Mouse (Mus musculus) embryonic facial prominence, embryonic 10.5 days (tissue): ENCODE data around the gene Rpl18a. TPM values are rescaled to one million over a fixed set of nuclear protein-coding genes. Genes with fewer than 3 reads are reported as not detected.

Experiments
- DNase-seq: peaks from one replicate; pipeline ENCODE4 v3.0.0-alpha.2; 2017; ENCODE audit warnings: low spot score
- H3K27ac ChIP-seq: fragments of 300-500 bp; sonication (generic); replicated peaks from 2 replicates; pipeline ENCODE4 v1.5.1; 2016; ENCODE audit warnings: mild to moderate bottlenecking
- H3K27me3 ChIP-seq: fragments of 300-500 bp; sonication (generic); replicated peaks from 2 replicates; pipeline ENCODE4 v1.6.1; 2016; ENCODE audit warnings: low read depth, mild to moderate bottlenecking; ENCODE audit not compliant: poor library complexity, severe bottlenecking
- H3K36me3 ChIP-seq: fragments of 300-500 bp; sonication (generic); replicated peaks from 2 replicates; pipeline ENCODE4 v1.6.1; 2016; ENCODE audit warnings: mild to moderate bottlenecking, moderate library complexity
- H3K4me1 ChIP-seq: fragments of 300-500 bp; sonication (generic); 2 replicates; pipeline ENCODE4 v1.6.1; 2016
- H3K4me3 ChIP-seq: fragments of 300-500 bp; sonication (generic); 2 replicates; pipeline ENCODE4 v1.5.1; 2016; ENCODE audit warnings: mild to moderate bottlenecking, moderate library complexity
- H3K9me3 ChIP-seq: fragments of 300-500 bp; sonication (generic); 2 replicates; pipeline ENCODE4 v1.6.1; 2016; ENCODE audit warnings: mild to moderate bottlenecking
- WGBS: fragments of 180-500 bp; shearing (Covaris S2); methylation state at CpG from one replicate; pipeline ENCODE4 v1.1.7; 2016; 5-methylcytosine and 5-hydroxymethylcytosine counted together
- polyA plus RNA-seq: library from polyadenylated mRNA; unstranded; fragments of >200 nt; fragmentation: Nextera tagmentation; extraction: Ambion mirVana; gene quantifications from 2 replicates; pipeline ENCODE4 v1.2.1, GENCODE M21; 2016

The Rpl18a gene
- polyA plus RNA-seq, 1 experiment from 2014 or later = 3,888 TPM

DNA sequence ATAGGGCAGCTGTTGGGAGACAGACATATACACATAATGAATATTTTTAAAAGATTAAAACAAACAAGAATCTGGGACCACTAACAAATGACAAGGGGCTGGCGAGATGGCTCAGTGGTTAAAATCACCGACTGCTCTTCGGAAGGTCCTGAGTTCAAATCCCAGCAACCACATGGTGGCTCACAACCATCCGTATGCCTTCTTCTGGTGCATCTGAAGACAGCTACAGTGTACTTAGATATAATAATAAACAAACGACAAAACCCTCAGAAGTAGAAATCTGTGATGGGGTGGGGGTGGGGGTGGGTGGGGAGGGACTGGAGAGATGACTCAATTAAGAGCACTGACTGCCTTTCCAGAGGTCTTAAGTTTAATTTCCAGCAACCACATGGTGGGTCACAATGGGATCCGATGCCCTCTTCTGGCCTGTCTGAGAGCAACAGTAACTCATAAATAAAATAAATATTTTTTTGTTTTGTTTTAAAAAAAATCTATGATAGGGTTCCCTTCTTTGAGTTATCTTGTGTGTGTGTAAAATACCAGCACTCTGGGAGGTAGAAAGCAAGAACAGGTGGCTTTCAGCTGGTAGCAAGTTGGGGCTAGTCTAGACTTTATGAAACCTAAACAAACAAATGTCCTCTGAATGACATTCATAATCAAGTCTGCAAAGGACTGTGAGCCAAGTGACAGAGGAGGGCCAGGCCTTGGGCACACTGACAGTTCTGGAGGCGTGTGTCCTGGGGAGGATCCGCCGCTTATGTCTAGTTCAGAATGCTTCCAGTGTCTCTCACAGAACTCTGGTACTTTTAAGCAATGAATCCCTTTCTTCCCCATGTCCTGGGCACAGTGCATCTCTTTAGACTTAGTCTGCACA lies 23.1 kb upstream of the Rpl18a start:
- Histone ChIP-seq H3K27me3 (no peaks in the 10 kb centered on the region), H3K36me3 (peaks cover 67% of the 10 kb centered on the region), H3K4me3 (no peak overlapping the region), H3K27ac (no peak overlapping the region), H3K4me1 (no peaks in the 10 kb centered on the region), H3K9me3 (no peaks in the 10 kb centered on the region)
- no peak for DNase-seq
- 92% methylated on average over 9 of the region's 9 CpGs for WGBS

DNA sequence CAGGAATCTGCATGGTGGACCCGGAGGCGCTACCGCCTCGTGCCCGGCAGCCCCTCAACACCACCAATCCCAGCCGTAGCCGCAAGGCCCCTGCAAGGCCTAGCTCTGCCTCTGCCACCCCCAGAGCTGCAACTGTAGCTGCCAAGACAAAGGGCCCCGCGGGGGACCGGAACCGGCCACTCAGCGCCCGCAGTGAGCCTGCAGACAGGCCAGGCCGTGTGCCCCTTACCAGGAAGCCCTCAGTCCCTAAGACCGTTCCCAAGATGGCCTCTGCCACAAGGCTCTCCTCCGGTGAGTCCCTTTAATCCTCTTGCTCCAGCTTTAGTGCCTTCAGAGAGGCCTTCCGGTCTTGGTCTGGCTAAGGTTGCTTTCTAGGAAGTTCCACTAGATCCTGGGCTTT lies 17.5 kb upstream of the Rpl18a start:
- no peak for DNase-seq
- Histone ChIP-seq H3K27ac (no peak overlapping the region), H3K27me3 (no peaks in the 10 kb centered on the region), H3K4me3 (no peak overlapping the region), H3K9me3 (no peaks in the 10 kb centered on the region), H3K4me1 (no peaks in the 10 kb centered on the region), H3K36me3 (peaks cover 92% of the 10 kb centered on the region)
- WGBS = 93% methylated on average over 17 of the region's 17 CpGs

DNA sequence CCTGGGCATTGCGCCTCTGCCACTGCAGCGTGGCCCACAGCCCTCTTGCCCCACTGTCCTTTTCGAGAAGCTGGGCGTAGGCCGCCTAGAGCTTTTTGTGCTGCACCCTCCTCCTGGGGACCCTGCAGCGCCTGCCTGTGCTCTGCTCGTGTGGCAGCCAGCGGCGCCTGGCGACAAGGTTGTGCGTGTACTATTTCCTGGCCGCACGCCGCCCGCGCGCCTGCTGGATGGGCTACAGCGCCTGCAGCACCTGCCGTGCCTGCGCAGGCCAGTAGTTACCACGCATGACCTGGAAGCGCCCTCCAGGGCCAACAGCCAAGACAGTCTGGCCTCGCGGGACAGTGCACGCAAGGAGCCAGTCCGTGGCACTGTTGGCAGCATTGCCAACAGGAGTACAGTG lies 16.3 kb upstream of the Rpl18a start:
- H3K36me3 ChIP-seq = peaks cover 90% of the 10 kb centered on the region
- no peaks in the 10 kb centered on the region for H3K4me1 ChIP-seq
- no peaks in the 10 kb centered on the region for H3K27me3 ChIP-seq
- no peaks in the 10 kb centered on the region for H3K9me3 ChIP-seq
- no peak overlapping the region for H3K4me3 ChIP-seq
- H3K27ac ChIP-seq = no peak overlapping the region
- WGBS = 95% methylated on average over 26 of the region's 26 CpGs
- DNase-seq = no peak

DNA sequence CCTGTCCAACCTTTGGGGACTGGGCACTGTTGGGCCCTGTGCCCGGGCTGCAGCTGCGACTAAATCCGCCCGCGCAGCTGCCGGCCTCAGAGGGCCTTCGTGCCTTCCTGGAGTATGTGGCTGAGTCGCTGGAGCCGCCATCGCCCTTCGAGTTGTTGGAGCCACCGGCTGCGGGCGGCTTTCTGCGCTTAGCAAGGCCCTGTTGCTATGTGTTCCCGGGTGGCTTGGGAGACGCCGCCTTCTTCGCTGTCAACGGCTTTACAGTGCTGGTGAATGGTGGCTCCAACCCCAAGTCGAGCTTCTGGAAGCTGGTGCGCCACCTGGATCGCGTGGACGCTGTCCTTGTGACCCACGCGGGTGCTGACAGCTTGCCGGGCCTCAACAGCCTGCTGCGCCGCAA lies 15.7 kb upstream of the Rpl18a start:
- peaks cover 84% of the 10 kb centered on the region for H3K36me3 ChIP-seq
- H3K4me3 ChIP-seq = no peak overlapping the region
- WGBS = 95% methylated on average over 30 of the region's 30 CpGs

DNA sequence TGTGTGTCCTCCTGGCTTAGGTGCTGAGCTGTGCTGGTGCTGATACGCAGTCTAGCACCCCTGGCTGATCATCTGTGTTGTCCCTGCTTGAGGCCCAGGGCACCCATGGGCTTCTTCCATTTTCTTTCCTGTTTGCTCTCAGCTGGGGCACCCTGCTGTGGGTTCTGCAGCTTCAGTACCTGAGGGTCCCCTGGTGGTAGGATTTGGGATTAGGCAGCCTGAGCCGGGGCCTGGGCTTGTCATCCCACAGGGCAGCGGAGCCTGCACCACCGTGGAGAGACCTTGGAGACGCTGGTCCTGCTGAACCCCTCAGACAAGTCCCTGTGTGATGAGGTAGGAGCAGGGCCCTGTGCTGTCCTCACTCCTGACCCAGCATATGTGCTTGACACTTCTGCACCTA lies 14.4 kb upstream of the Rpl18a start:
- Histone ChIP-seq H3K36me3 (peaks cover 74% of the 10 kb centered on the region), H3K27me3 (no peaks in the 10 kb centered on the region), H3K4me1 (peaks cover 9% of the 10 kb centered on the region), H3K9me3 (no peaks in the 10 kb centered on the region), H3K27ac (no peak overlapping the region), H3K4me3 (no peak overlapping the region)
- no peak for DNase-seq
- 86% methylated on average over 5 of the region's 5 CpGs for WGBS

More for the DNA sequence above, 15.7 kb upstream of the Rpl18a start:
- Histone ChIP-seq H3K27ac (no peak overlapping the region), H3K4me1 (no peaks in the 10 kb centered on the region), H3K9me3 (no peaks in the 10 kb centered on the region), H3K27me3 (no peaks in the 10 kb centered on the region)
- no peak for DNase-seq

DNA sequence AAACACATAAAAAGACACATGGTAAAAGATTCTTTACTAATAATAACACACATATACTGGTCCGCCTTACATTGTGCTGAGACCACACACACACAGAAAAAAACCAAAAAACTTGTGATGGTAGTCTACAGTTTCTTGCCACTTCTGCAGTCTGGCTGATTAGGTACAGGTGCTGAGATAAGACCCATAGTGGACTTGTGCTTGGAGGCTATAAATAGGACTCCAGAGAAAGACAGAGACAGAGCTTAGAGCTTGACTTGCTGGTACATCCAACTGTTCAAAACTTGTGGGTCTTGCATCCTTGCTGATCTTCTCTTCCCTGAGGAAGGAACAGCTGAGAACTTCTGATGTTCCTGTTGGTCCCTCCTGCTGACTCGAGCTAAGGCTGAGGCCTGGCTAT lies 10.3 kb upstream of the Rpl18a start:
- Histone ChIP-seq H3K27ac (no peak overlapping the region), H3K4me1 (peaks cover 22% of the 10 kb centered on the region), H3K36me3 (peaks cover 33% of the 10 kb centered on the region), H3K4me3 (no peak overlapping the region), H3K27me3 (peaks cover 4% of the 10 kb centered on the region; the same call in 1 of the 2 replicates), H3K9me3 (no peaks in the 10 kb centered on the region)
- no peak for DNase-seq
- 90% methylated on average over 2 of the region's 2 CpGs for WGBS

DNA sequence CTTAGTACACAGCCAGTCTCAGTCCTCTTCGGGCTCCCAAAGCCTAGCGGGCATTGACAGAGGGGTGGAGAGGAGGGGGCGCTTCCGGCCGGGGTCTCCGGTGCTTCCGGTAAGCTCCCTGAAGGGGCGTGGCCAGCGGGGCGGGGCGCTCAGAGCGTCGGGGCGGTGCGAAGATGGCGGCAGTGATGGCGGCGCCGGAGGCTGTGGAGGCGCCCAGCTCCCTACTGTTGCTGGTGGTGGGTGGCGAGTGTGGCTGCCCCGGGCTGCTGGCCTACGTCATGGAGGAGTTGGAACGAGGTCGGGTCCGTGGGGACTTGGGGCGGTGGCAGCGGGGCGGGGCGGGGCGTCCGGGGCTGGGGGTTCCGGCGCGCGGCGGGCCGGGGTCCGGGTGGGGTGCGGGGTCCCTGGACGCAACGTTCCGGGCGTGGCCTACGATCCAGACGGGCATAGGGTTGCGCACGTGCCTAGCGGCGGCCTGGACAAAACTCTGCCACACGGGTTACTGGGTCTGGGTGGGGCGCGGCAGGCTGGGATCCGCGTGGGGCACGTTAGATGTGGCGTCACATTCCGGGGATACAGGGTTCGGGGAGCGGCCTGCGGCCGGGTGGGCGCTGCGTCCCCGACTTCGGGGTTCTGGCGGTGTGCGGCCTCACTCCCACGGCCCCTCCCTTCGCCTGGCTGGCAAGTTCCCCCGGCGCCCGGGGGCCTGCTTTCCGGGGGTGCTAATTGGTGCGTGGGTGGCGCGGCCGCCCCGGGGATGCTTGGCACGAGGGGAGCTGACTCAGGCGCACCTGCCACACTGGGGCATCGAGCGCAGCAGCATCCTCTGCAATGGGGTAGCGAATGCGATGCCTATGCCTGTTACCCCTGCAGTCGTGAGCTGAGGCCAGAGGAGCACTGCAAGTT lies 8.9 kb upstream of the Rpl18a start, which contains the start of gene Map1s:
Gene Map1s (plus strand): TSS at position 102 of the 906 bp plus-strand sequence.
- WGBS = under 1% methylated on average over 86 of the region's 86 CpGs
- H3K4me3 ChIP-seq = peak within 1 kb of the TSS; percentile 94
- H3K36me3 ChIP-seq = peaks cover 19% of the 10 kb centered on the region
- no peaks in the 10 kb centered on the region for H3K9me3 ChIP-seq
- peak; percentile 95 for DNase-seq
- peaks cover 10% of the 10 kb centered on the region; the same call in 1 of the 2 replicates for H3K27me3 ChIP-seq
- peaks cover 22% of the 10 kb centered on the region for H3K4me1 ChIP-seq
- H3K27ac ChIP-seq = peak within 1 kb of the TSS; percentile 98

DNA sequence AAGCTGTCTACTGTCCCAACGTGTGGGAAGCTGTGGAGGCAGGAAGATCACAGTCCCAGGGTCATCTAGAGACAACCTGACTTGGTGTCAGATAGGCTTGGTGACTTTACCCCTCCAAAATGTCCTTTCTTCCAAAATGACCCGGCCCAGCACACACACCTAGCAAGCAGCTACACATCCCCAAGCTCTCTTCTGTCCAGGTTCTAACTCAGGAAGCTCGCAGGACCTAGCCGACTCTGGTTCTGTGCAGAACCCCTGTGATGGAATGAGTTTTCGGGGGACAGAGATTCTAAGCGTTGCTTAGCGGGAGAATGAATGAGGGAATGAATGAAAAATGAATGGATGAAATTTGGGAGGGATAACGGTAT lies 8.2 kb upstream of the Rpl18a start:
- H3K27ac ChIP-seq = peak overlapping the region; percentile 98
- WGBS = 19% methylated on average over 8 of the region's 8 CpGs
- no peak for DNase-seq
- no peaks in the 10 kb centered on the region for H3K9me3 ChIP-seq
- peaks cover 13% of the 10 kb centered on the region for H3K36me3 ChIP-seq
- peaks cover 22% of the 10 kb centered on the region for H3K4me1 ChIP-seq
- peaks cover 10% of the 10 kb centered on the region; the same call in 1 of the 2 replicates for H3K27me3 ChIP-seq
- H3K4me3 ChIP-seq = peak overlapping the region; percentile 94

DNA sequence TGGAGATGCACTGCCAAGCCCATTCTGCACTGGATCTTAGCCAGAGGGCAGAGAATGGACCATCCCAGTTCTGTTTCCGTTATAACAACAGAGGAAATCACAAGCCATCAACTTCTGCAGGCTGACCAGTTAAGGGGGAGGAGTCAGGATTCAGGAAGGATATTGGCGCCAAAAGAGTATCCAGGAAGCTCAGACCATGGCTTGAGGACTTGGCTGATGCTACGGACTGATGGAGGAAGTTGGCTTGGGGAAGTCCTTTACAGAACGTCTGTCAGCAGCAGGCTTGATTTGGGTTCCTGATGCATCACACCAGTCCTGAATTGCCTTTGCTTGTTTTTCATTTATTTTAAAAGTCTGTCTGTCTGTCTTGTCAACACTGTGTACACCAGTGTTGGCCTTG lies 7.3 kb upstream of the Rpl18a start:
- peaks cover 10% of the 10 kb centered on the region; the same call in 1 of the 2 replicates for H3K27me3 ChIP-seq
- no peaks in the 10 kb centered on the region for H3K9me3 ChIP-seq
- H3K36me3 ChIP-seq = peaks cover 11% of the 10 kb centered on the region
- peaks cover 22% of the 10 kb centered on the region for H3K4me1 ChIP-seq
- H3K27ac ChIP-seq = no peak overlapping the region
- 65% methylated on average over 4 of the region's 4 CpGs for WGBS
- H3K4me3 ChIP-seq = no peak overlapping the region
- no peak for DNase-seq

DNA sequence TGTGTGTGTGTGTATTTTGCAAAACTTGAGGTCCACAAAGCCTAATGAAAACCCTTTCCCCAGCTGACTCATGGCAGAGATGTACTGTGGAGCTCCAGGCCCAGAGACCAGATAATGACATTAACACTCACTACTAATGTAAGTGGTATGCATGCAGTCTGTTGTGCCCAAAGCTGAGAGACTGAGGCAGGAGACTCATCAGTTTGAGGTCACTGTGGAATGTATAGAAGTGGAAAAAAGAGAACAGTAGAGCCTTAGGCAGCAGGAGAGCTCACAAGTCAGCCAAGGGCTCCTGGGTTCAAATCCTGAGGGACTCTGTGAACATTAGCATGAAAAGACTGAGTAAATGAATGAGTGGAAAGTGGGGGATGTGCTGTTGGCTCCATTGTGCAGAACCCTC lies 6.4 kb upstream of the Rpl18a start:
- Histone ChIP-seq H3K36me3 (0 out of 2 replicates have a peak, but pooled peaks cover 3% of the 10 kb centered on the region), H3K9me3 (no peaks in the 10 kb centered on the region), H3K4me1 (peaks cover 25% of the 10 kb centered on the region), H3K27me3 (peaks cover 10% of the 10 kb centered on the region; the same call in 1 of the 2 replicates), H3K27ac (no peak overlapping the region), H3K4me3 (no peak overlapping the region)
- no peak for DNase-seq

DNA sequence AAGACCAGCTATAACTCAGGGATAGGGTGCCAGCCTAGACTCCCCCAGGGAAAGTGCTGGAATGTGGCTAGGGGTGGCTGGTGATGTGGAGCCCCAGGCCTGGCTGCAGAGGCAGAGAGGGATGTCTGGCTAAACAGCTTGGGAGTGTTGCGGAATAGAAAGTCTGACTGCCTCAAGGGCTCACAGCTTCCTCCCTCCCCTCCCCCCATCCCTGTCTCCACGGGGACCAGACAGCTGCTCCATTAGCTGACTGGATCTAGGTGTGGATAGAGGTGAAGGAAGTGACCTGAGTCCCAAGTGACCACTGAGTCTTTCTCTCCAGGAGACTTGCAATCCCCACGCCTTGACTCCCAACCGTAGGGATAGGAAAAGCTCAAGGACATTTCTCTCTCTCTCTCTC lies 5.9 kb upstream of the Rpl18a start:
- H3K36me3 ChIP-seq = 0 out of 2 replicates have a peak, but pooled peaks cover 3% of the 10 kb centered on the region
- DNase-seq = no peak
- H3K9me3 ChIP-seq = no peaks in the 10 kb centered on the region
- H3K27me3 ChIP-seq = peaks cover 10% of the 10 kb centered on the region; the same call in 1 of the 2 replicates
- peaks cover 29% of the 10 kb centered on the region for H3K4me1 ChIP-seq
- H3K27ac ChIP-seq = no peak overlapping the region
- no peak overlapping the region for H3K4me3 ChIP-seq
- WGBS = 32% methylated on average over 4 of the region's 4 CpGs

DNA sequence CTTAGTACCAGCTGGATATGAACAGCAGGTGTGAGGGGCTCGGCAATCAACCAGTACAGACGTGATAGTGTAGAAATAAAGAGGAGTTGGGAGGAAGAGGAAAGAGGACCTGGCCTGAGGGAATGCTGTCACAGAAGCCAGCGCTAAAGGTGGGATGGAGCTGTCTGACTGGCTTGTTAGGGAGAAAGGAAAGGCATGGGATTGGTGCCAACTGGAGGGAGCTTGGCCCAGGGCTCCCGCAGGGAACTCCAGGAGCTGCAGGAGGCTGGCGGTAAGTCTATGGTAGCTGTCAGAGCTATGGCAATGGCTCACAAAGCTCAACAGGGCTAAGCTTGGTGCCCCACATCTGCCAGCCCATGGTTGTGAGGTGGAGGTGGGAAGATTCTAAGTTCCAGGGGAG lies 5.0 kb upstream of the Rpl18a start:
- Histone ChIP-seq H3K4me1 (peaks cover 27% of the 10 kb centered on the region), H3K9me3 (no peaks in the 10 kb centered on the region), H3K27ac (no peak overlapping the region), H3K4me3 (no peak overlapping the region), H3K36me3 (no peaks in the 10 kb centered on the region), H3K27me3 (peaks cover 10% of the 10 kb centered on the region; the same call in 1 of the 2 replicates)
- DNase-seq = no peak
- WGBS = 40% methylated on average over 5 of the region's 5 CpGs
